Mouse (Mus musculus) E14TG2a.4 (cell line): ENCODE results near the gene Lcorl.

ENCODE experiments used
- CTCF ChIP-seq: conservative IDR thresholded peaks from 2 replicates; pipeline ENCODE4 v1.5.1; 2014; ENCODE audit warnings: low read length
- NANOG ChIP-seq: IDR thresholded peaks from 2 replicates; pipeline ENCODE4 v1.6.1; 2014; ENCODE audit warnings: borderline replicate concordance, low read length, mixed read lengths
- POU5F1 ChIP-seq: IDR thresholded peaks from 2 replicates; pipeline ENCODE4 v1.6.1; 2014; ENCODE audit warnings: low read length, borderline replicate concordance

DNA sequence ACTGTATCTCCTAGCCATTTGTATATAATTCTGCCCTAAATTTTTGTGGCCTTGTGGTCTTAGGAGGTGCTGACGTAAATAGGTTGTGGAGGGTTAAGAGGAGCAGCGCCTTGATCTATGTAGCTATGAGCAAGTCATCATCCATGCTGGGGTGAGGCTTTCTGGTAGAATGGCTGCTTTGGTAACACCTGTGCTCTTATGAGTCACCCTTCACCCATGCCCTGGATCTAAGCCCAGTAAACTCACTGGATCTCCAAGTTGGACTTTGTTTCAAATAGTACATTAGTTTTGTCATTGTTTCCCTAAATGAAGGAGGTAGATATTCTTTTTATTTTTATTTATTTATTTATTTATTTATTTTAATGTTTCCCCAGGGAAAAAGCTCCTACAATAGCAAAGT is 47.3 kb upstream of the Lcorl start:
- TF ChIP-seq CTCF: no peak
- no peak for TF ChIP-seq NANOG
- no peak for TF ChIP-seq POU5F1
